Mouse (Mus musculus): ENCODE results near the gene Sh2b1.
A peak's percentile ranks its signal among the peaks of the same experiment; 100 is the strongest.

The Sh2b1 gene

GRCm38 (mm10) chr7:126418496-126418895, 56.7 kb downstream of the Sh2b1 start:
- peak; percentile 20 for DNase-seq (ENCODE audit: low read depth, low spot score)

GRCm38 (mm10) chr7:126417606-126418005, 57.6 kb downstream of the Sh2b1 start:
- peak; percentile 57 for DNase-seq (ENCODE audit: low read depth, low spot score)

DNA sequence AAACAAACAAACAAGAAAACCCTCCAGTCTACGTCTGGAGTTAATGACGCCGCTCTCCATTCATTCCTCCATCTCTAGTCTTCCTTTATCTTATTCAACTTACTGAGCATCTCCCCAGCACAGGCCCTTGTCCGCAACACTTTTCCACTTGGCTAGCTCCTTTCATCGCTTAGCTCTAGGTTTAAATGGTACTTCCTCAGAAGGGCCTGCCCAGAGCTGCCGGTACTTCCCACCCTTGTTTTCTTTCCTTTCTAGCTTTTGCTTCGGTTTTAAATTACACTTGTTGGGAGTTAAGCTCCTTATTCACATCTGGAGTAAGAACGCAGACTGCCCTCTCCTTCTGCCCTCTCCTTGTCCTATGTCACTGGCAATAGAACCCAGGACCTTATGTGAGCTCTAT, 58.2 kb downstream of the Sh2b1 start:
- DNase-seq (ENCODE audit: low read depth, low spot score) = peak; percentile 82

Measured in A20 (cell line).